Mouse (Mus musculus): ENCODE results near the gene Hs3st6.

DNA sequence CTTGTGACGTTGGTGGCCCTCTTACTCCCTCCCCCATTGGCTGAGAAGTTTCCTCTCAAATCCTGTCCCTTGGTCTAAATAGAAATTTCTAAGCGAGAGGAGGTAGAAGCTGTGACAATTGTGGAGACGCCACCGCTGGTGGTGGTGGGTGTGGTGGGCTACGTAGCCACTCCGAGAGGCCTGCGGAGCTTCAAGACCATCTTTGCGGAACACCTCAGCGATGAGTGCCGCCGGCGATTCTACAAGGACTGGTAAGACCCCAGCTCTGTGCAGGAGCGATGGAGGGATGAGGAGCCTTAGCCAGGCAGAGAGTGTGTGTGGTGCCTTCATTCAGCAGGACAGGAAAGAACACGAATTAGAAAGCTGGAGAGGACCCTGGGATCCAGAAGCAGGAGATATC is 22.0 kb upstream of the Hs3st6 start:
- TF ChIP-seq POLR2AphosphoS5 (IDR thresholded peaks at IDR 0.05; ENCODE audit: insufficient replicate concordance, low read depth, low read length): no peak
- TF ChIP-seq GATA1 (IDR thresholded peaks at IDR 0.05; ENCODE audit: borderline replicate concordance, low read length): no peak

All from G1E (cell line).